9 mouse cellular contexts compared by ENCODE assay signal in the genomic region with DNA sequence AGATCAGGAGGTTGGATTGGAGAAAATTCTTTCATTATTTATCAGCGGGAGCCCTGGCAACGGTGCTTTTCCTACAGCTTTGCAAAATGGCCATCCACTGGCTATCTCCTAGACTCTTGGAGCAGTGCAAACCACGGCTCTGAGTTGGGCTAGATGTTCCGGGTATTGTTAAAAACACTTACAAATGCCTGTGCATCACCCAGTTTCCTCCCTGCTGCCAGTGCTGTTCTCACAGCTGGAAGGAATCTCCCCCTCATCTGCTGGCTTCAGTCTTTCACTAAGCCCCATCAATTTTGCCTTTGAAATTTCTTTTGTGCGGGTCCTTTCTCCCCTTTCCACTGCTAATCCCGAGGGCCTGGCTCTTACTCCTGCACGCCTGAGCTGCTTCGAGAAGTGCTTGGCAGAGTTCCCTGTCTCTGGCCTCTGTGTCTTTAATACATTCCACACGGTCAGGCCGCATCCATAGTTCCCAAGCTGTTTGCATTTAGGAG.
DNase-seq lines count a peak whose midpoint lies in the region; ATAC-seq and TF ChIP-seq lines count a peak whose summit lies in the region.
"Had no signal": no experiment of that assay in that cellular context is flagged by ENCODE, and none has a peak within 500 bp of the region (broad histone marks: within the 10 kb centered on the region; RNA-seq: fewer than 3 reads in every experiment).

No protein-coding gene starts in this region.

- H3K4me2 ChIP-seq in liver, embryonic 11.5 days, result no peak overlapping the region
- no peak overlapping the region for H3K4me2 ChIP-seq in hindbrain, embryonic 15.5 days
- no peak overlapping the region for H3K4me2 ChIP-seq in lung, postnatal 0 days (replicated peaks; ENCODE audit: low read depth, low read length)

- no peak overlapping the region for H3K9ac ChIP-seq in liver, embryonic 11.5 days (ENCODE audit: low read depth, low read length)
- no peak overlapping the region for H3K9ac ChIP-seq in hindbrain, embryonic 15.5 days
- no peak overlapping the region for H3K9ac ChIP-seq in lung, postnatal 0 days (replicated peaks; ENCODE audit: low read depth)

- no peak for ATAC-seq in liver, embryonic 11.5 days (replicated peaks; ENCODE audit: low FRiP score)
- peak; percentile 79; the same call in 1 of the 2 replicates for ATAC-seq in hindbrain, embryonic 15.5 days (ENCODE audit: low FRiP score, low read depth)
- peak; percentile 37; the same call in 1 of the 2 replicates for ATAC-seq in lung, postnatal 0 days
- no peak for ATAC-seq in erythroblast, adult 5-6 weeks (replicated peaks; ENCODE audit: low FRiP score, poor library complexity, severe bottlenecking)

- H3K4me3 ChIP-seq in liver, embryonic 11.5 days (ENCODE audit: low read depth, low read length), result no peak overlapping the region
- H3K4me3 ChIP-seq in hindbrain, embryonic 15.5 days, result no peak overlapping the region
- no peak overlapping the region for H3K4me3 ChIP-seq in lung, postnatal 0 days (ENCODE audit: low read depth, low read length)

- no peak for TF ChIP-seq EP300 in lung, postnatal 0 days (IDR thresholded peaks at IDR 0.05)

- peak; percentile 32 for DNase-seq in liver
- DNase-seq in liver, embryonic 11.5 days (ENCODE audit: low spot score), result no peak
- DNase-seq in embryo, embryonic 11.5 days (ENCODE audit: low read depth, low spot score), result peak; percentile 23
- DNase-seq in lung, postnatal 0 days (ENCODE audit: low spot score), result peak; percentile 62
- DNase-seq in yolk sac, embryonic 10.5 days (ENCODE audit: low spot score), result peak; percentile 50
- no peak for DNase-seq in frontal cortex, postnatal 36 days (ENCODE audit: low spot score in 2 of 2)

- no peaks in the 10 kb centered on the region for H3K27me3 ChIP-seq in liver, embryonic 11.5 days (replicated peaks; ENCODE audit: control insufficient read depth, insufficient read depth, low read length)
- no peaks in the 10 kb centered on the region for H3K27me3 ChIP-seq in hindbrain, embryonic 15.5 days
- no peaks in the 10 kb centered on the region for H3K27me3 ChIP-seq in lung, postnatal 0 days (replicated peaks; ENCODE audit: insufficient read depth, low read length)

- H3K27ac ChIP-seq in liver, embryonic 11.5 days (ENCODE audit: low read depth, low read length), result no peak overlapping the region
- H3K27ac ChIP-seq in hindbrain, embryonic 15.5 days (replicated peaks), result peak overlapping the region; percentile 50
- no peak overlapping the region for H3K27ac ChIP-seq in lung, postnatal 0 days (ENCODE audit: low read length)

- no peaks in the 10 kb centered on the region for H3K36me3 ChIP-seq in liver, embryonic 11.5 days (ENCODE audit: control insufficient read depth, insufficient read depth, low read length)
- no peaks in the 10 kb centered on the region for H3K36me3 ChIP-seq in hindbrain, embryonic 15.5 days
- H3K36me3 ChIP-seq in lung, postnatal 0 days (ENCODE audit: insufficient read depth, low read length), result no peaks in the 10 kb centered on the region
- H3K36me3 ChIP-seq: G1E had no signal

- WGBS in liver, embryonic 11.5 days, result 50% methylated on average over 10 of the region's 10 CpGs
- 7% methylated on average over 10 of the region's 10 CpGs for WGBS in hindbrain, embryonic 15.5 days
- WGBS in lung, postnatal 0 days, result 18% methylated on average over 10 of the region's 10 CpGs

- no peaks in the 10 kb centered on the region for H3K9me3 ChIP-seq in liver, embryonic 11.5 days (ENCODE audit: control insufficient read depth, low read length)
- H3K9me3 ChIP-seq in hindbrain, embryonic 15.5 days, result no peaks in the 10 kb centered on the region
- H3K9me3 ChIP-seq in lung, postnatal 0 days (ENCODE audit: low read length), result no peaks in the 10 kb centered on the region
- H3K9me3 ChIP-seq: G1E had no signal

- no peak for TF ChIP-seq CTCF in lung, postnatal 0 days (IDR thresholded peaks at IDR 0.05)

- H3K4me1 ChIP-seq in liver, embryonic 11.5 days (replicated peaks; ENCODE audit: control insufficient read depth, insufficient read depth, low read length), result no peaks in the 10 kb centered on the region
- peaks cover 19% of the 10 kb centered on the region for H3K4me1 ChIP-seq in hindbrain, embryonic 15.5 days (replicated peaks)
- 0 out of 2 replicates have a peak, but pooled peaks cover 3% of the 10 kb centered on the region for H3K4me1 ChIP-seq in lung, postnatal 0 days (ENCODE audit: insufficient read depth, low read depth, low read length)

Comparison
In these comparisons a context has a peak if more than half of its experiments do, and no peak if none do; other contexts are left out.
1. DNase-seq: peak in liver (single experiment), embryo, embryonic 11.5 days (single experiment), lung, postnatal 0 days (single experiment) and yolk sac, embryonic 10.5 days (single experiment); none in liver, embryonic 11.5 days (single experiment) and frontal cortex, postnatal 36 days (0 of 2).
2. ATAC-seq: peak in hindbrain, embryonic 15.5 days (single experiment) and lung, postnatal 0 days (single experiment); none in liver, embryonic 11.5 days (single experiment) and erythroblast, adult 5-6 weeks (single experiment).